Mouse (Mus musculus): ENCODE measurements around the gene Yars. TPM values are rescaled to one million over a fixed set of nuclear protein-coding genes. Genes with fewer than 3 reads are reported as not detected.

Gene Yars
- total and polyA plus RNA-seq, 3 experiments, result 89.5 to 539 (median 179) TPM

- no peak overlapping the region for H3K4me3 ChIP-seq (ENCODE audit: control insufficient read depth in 1 of 2, insufficient read depth in 1 of 2, low read depth in 2 of 2, low read length in 2 of 2)
- no peak overlapping the region for H3K9ac ChIP-seq (ENCODE audit: control insufficient read depth, low read depth, low read length, poor library complexity, severe bottlenecking)
- DNase-seq (ENCODE audit: low read depth, low spot score), result no peak
- no peaks in the 10 kb centered on the region for H3K36me3 ChIP-seq (ENCODE audit: control insufficient read depth in 1 of 2, insufficient read depth in 2 of 2, low read length in 2 of 2)
- TF ChIP-seq MXI1 (IDR thresholded peaks at IDR 0.05; ENCODE audit: low read depth, low read length), result no peak
- no peak for TF ChIP-seq MAZ (IDR thresholded peaks at IDR 0.05; ENCODE audit: low read depth, low read length)
- no peak for TF ChIP-seq ZC3H11A (IDR thresholded peaks at IDR 0.05; ENCODE audit: low read depth, low read length)
- no peak for TF ChIP-seq CHD2 (IDR thresholded peaks at IDR 0.05; ENCODE audit: low read length)
- no peak for TF ChIP-seq HCFC1 (IDR thresholded peaks at IDR 0.05; ENCODE audit: low read depth, low read length)
- no peak for TF ChIP-seq E2F4 (IDR thresholded peaks at IDR 0.05; ENCODE audit: borderline replicate concordance, low read depth, low read length)
- no peak for TF ChIP-seq SMC3 (IDR thresholded peaks at IDR 0.05; ENCODE audit: low read depth, low read length)
- no peak for TF ChIP-seq JUND (IDR thresholded peaks at IDR 0.05; ENCODE audit: low read depth, low read length)
- TF ChIP-seq MYB (IDR thresholded peaks at IDR 0.05; ENCODE audit: low read depth, low read length), result no peak
- no peak for TF ChIP-seq UBTF (IDR thresholded peaks at IDR 0.05; ENCODE audit: borderline replicate concordance, insufficient read depth, low read depth, low read length)
- no peak for TF ChIP-seq TBP (IDR thresholded peaks at IDR 0.05; ENCODE audit: low read depth, low read length)
- TF ChIP-seq ZMIZ1 (IDR thresholded peaks at IDR 0.05; ENCODE audit: low read depth, low read length), result no peak
- TF ChIP-seq NELFE (IDR thresholded peaks at IDR 0.05; ENCODE audit: low read depth, low read length), result no peak
- no peak for TF ChIP-seq TAL1 (IDR thresholded peaks at IDR 0.05; ENCODE audit: low read length)
- TF ChIP-seq BHLHE40 (IDR thresholded peaks at IDR 0.05; ENCODE audit: borderline replicate concordance, low read depth, low read length), result no peak
- no peak for TF ChIP-seq EP300 (IDR thresholded peaks at IDR 0.05; ENCODE audit: low read depth in 1 of 2, low read length in 2 of 2)
- no peak for TF ChIP-seq SIN3A (IDR thresholded peaks at IDR 0.05; ENCODE audit: low read length)
- no peak for TF ChIP-seq CHD1 (IDR thresholded peaks at IDR 0.05; ENCODE audit: low read depth, low read length)
- TF ChIP-seq KAT2A (conservative IDR thresholded peaks at IDR 0.05; ENCODE audit: low read depth, low read length), result no peak
- TF ChIP-seq MYC (IDR thresholded peaks at IDR 0.05; ENCODE audit: low read depth, low read length), result no peak
- no peak overlapping the region for H3K27ac ChIP-seq (ENCODE audit: control insufficient read depth, low read depth, low read length)
- no peaks in the 10 kb centered on the region for H3K79me2 ChIP-seq (ENCODE audit: control insufficient read depth, insufficient read depth, low read length, poor library complexity)
- no peaks in the 10 kb centered on the region for H3K9me3 ChIP-seq (replicated peaks; ENCODE audit: insufficient read depth, low read length)
- H3K27me3 ChIP-seq (ENCODE audit: control insufficient read depth in 1 of 2, insufficient read depth in 2 of 2, low read length in 2 of 2), result no peaks in the 10 kb centered on the region
- H3K4me1 ChIP-seq (ENCODE audit: control insufficient read depth in 1 of 2, insufficient read depth in 2 of 2, low read length in 2 of 2), result peaks cover under 1 to 18% of the 10 kb centered on the region in 2 experiments; a peak in 3 of 4 replicates
Measured at GRCm38 (mm10) chr4:129268698-129269097, 79.1 kb downstream of the Yars start.

Other genes starting within 250 kb of the Yars start
- 0.39 and 0.42 TPM in 2 replicates for gene Azin2, start 227.3 kb upstream of the Yars start, total RNA-seq (2012; rRNA removed)
- gene Azin2, start 227.3 kb upstream of the Yars start, polyA plus RNA-seq (2012; ENCODE audit: insufficient read depth in 1 of 2, insufficient read length in 2 of 2, low read depth in 1 of 2, low replicate concordance in 2 of 2, missing spikeins in 1 of 2), result 1 to 10 TPM in 1 of 2 experiments, not detected in 1; 2.3 TPM
- 263 and 330 TPM in 2 replicates for gene Ak2, start 197.8 kb upstream of the Yars start, total RNA-seq (2012; rRNA removed)
- 100 to 1,000 TPM in 1 of 2 experiments, not detected in 1; 366 TPM for gene Ak2, start 197.8 kb upstream of the Yars start, polyA plus RNA-seq (2012; ENCODE audit: insufficient read depth in 1 of 2, insufficient read length in 2 of 2, low read depth in 1 of 2, low replicate concordance in 2 of 2, missing spikeins in 1 of 2)
- gene Rnf19b, start 131.5 kb upstream of the Yars start, total RNA-seq (2012; rRNA removed), result 25.5 and 26.3 TPM in 2 replicates
- 10 to 100 TPM in 1 of 2 experiments, not detected in 1; 30.0 TPM for gene Rnf19b, start 131.5 kb upstream of the Yars start, polyA plus RNA-seq (2012; ENCODE audit: insufficient read depth in 1 of 2, insufficient read length in 2 of 2, low read depth in 1 of 2, low replicate concordance in 2 of 2, missing spikeins in 1 of 2)
- not detected in 2 replicates for gene Tmem54, start 84.2 kb upstream of the Yars start, total RNA-seq (2012; rRNA removed)
- not detected for gene Tmem54, start 84.2 kb upstream of the Yars start, polyA plus RNA-seq (2012; ENCODE audit: insufficient read depth in 1 of 2, insufficient read length in 2 of 2, low read depth in 1 of 2, low replicate concordance in 2 of 2, missing spikeins in 1 of 2)
- gene Hpca, start 67.7 kb upstream of the Yars start, total RNA-seq (2012; rRNA removed), result 0.39 and 0.59 TPM in 2 replicates
- 1 to 10 TPM in 1 of 2 experiments, not detected in 1; 1.1 TPM for gene Hpca, start 67.7 kb upstream of the Yars start, polyA plus RNA-seq (2012; ENCODE audit: insufficient read depth in 1 of 2, insufficient read length in 2 of 2, low read depth in 1 of 2, low replicate concordance in 2 of 2, missing spikeins in 1 of 2)
- 15.5 and 15.8 TPM in 2 replicates for gene Fndc5, start 52.8 kb upstream of the Yars start, total RNA-seq (2012; rRNA removed)
- gene Fndc5, start 52.8 kb upstream of the Yars start, polyA plus RNA-seq (2012; ENCODE audit: insufficient read depth in 1 of 2, insufficient read length in 2 of 2, low read depth in 1 of 2, low replicate concordance in 2 of 2, missing spikeins in 1 of 2), result 100 to 1,000 TPM in 1 of 2 experiments, 10 to 100 TPM in 1; 35.9 to 123 TPM
- 11.6 and 14.2 TPM in 2 replicates for gene S100pbp, start within 50 bp of the Yars start, total RNA-seq (2012; rRNA removed)
- gene S100pbp, start within 50 bp of the Yars start, polyA plus RNA-seq (2012; ENCODE audit: insufficient read depth in 1 of 2, insufficient read length in 2 of 2, low read depth in 1 of 2, low replicate concordance in 2 of 2, missing spikeins in 1 of 2), result 10 to 100 TPM in 1 of 2 experiments, not detected in 1; 28.3 TPM
- gene C77080, start 71.6 kb downstream of the Yars start, total RNA-seq (2012; rRNA removed), result 0.92 and 1.3 TPM in 2 replicates
- 1 to 10 TPM in 1 of 2 experiments, not detected in 1; 6.9 TPM for gene C77080, start 71.6 kb downstream of the Yars start, polyA plus RNA-seq (2012; ENCODE audit: insufficient read depth in 1 of 2, insufficient read length in 2 of 2, low read depth in 1 of 2, low replicate concordance in 2 of 2, missing spikeins in 1 of 2)
- gene Sync, start 97.9 kb downstream of the Yars start, total RNA-seq (2012; rRNA removed), result 0.13 and 0.31 TPM in 2 replicates
- gene Sync, start 97.9 kb downstream of the Yars start, polyA plus RNA-seq (2012; ENCODE audit: insufficient read depth in 1 of 2, insufficient read length in 2 of 2, low read depth in 1 of 2, low replicate concordance in 2 of 2, missing spikeins in 1 of 2), result under 1 TPM in 1 of 2 experiments, not detected in 1; 0.43 TPM
- gene Rbbp4, start 145.6 kb downstream of the Yars start, total RNA-seq (2012; rRNA removed), result 50.9 and 53.9 TPM in 2 replicates
- 100 to 1,000 TPM in 1 of 2 experiments, not detected in 1; 127 TPM for gene Rbbp4, start 145.6 kb downstream of the Yars start, polyA plus RNA-seq (2012; ENCODE audit: insufficient read depth in 1 of 2, insufficient read length in 2 of 2, low read depth in 1 of 2, low replicate concordance in 2 of 2, missing spikeins in 1 of 2)
- 16.7 and 21.7 TPM in 2 replicates for gene Zbtb8os, start 145.9 kb downstream of the Yars start, total RNA-seq (2012; rRNA removed)
- 10 to 100 TPM in 1 of 2 experiments, not detected in 1; 22.6 TPM for gene Zbtb8os, start 145.9 kb downstream of the Yars start, polyA plus RNA-seq (2012; ENCODE audit: insufficient read depth in 1 of 2, insufficient read length in 2 of 2, low read depth in 1 of 2, low replicate concordance in 2 of 2, missing spikeins in 1 of 2)
- 0.85 and 0.89 TPM in 2 replicates for gene Zbtb8a, start 188.4 kb downstream of the Yars start, total RNA-seq (2012; rRNA removed)
- gene Zbtb8a, start 188.4 kb downstream of the Yars start, polyA plus RNA-seq (2012; ENCODE audit: insufficient read depth in 1 of 2, insufficient read length in 2 of 2, low read depth in 1 of 2, low replicate concordance in 2 of 2, missing spikeins in 1 of 2), result 1 to 10 TPM in 1 of 2 experiments, not detected in 1; 1.6 TPM

Measured in MEL (cell line).